Mouse (Mus musculus) erythroblast, adult 5-6 weeks (primary cell): ENCODE results near the gene Ssr1. TPM values are rescaled to one million over a fixed set of nuclear protein-coding genes. Genes with fewer than 3 reads are reported as not detected.

ENCODE experiments used
- ATAC-seq: replicated peaks from 2 replicates; pipeline ENCODE4 v1.8.0; 2016; ENCODE audit warnings: moderate number of reproducible peaks, mild to moderate bottlenecking, moderate TSS enrichment, inconsistent platforms; ENCODE audit not compliant: poor library complexity, low FRiP score, severe bottlenecking
- total RNA-seq, 2 experiments: library from RNA; stranded (forward) in 1 of 2; stranded (reverse) in 1 of 2; fragments of 150-400 nt in 1 of 2; fragments of 200-764, 138-1000 nt in 1 of 2; gene quantifications; 2 replicates each; pipeline versions ENCODE4 v1.2.3 to v1.2.4; 2015 to 2017; ENCODE audit warnings: low replicate concordance in 2 of 2

Ssr1 gene
- total RNA-seq, 2 experiments from 2014 or later = 44.4 to 46.7 TPM

DNA sequence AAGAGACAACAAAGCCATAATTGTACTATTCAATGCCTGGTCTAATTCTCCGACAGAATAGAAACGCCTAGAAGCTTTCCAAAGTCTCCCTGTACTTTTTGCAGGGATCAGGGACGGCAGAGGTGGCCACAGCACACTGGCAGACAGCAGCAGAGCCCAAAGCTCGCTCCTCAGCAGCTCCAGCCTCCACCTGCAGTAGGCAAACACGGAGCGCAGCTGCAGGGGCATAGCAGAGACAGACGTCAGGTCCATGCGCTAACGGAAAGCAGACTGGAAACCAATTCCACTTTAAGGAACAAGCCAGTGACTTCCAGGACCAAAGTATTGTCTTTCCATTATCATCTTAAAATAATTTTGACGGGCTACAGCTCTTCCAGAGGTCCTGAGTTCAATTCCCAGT is 7.9 kb downstream of the Ssr1 start:
- no peak for ATAC-seq

DNA sequence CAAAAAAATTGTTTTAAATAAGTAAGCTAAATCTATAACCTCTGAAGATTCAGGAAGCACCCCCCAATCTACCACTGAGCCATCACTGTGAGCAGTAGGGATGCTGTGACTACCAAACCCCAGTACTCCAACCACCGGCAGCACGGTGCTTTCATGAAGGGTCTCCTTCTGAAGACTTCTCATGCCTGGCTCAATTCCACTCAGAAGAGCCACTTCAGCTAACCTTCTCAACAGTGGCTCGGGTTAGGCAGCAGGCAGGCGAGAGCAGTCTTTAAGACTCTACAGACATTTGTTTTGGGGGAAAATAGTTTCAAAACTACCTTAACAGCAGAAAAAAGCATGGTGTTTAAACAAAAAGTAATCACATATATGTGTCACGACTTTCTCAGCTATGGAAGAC is 13.0 kb downstream of the Ssr1 start:
- ATAC-seq = no peak

GRCm38 (mm10) chr13:37980346-37980745 is 13.7 kb downstream of the Ssr1 start:
- ATAC-seq = no peak

DNA sequence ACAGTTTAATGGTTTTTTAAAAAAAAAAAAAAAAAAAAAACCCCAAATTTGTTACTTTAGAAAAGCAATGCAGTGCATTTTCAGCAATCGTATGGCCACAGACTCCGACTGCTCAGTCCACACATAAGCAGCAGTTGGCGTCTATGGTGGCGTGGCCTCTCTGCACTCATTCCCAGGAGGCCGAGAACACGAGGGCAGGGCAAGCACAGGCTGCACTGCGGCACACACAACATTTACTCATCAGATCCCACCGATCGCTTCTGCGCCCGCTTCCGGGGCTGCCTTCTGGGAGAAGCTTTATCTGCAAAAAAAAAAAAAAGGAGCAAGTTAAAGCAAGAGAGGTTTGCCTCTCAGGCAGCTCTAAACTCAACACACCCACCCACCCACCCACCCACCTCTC is 14.5 kb downstream of the Ssr1 start:
- ATAC-seq = no peak

- ATAC-seq = no peak
Measured at GRCm38 (mm10) chr13:37974731-37975130, 19.3 kb downstream of the Ssr1 start.

DNA sequence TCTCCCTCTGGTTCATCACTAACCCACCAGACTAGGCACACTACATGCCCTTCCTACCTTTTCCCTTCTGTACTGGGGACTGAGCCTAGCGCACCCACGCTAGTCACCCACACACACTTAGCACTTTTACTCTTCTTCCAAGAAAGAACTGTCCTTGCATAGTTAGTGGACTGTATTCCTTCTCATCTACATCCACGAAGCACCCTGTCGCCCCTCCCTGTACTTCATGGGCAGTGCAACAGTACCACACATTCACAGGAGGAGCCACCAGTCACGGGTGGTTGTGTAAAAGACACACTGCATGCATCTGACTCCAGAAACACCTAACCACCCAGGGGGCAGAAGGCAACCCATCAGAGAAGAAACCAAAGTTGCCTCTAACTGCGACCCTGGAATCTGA is 20.0 kb downstream of the Ssr1 start:
- no peak for ATAC-seq

DNA sequence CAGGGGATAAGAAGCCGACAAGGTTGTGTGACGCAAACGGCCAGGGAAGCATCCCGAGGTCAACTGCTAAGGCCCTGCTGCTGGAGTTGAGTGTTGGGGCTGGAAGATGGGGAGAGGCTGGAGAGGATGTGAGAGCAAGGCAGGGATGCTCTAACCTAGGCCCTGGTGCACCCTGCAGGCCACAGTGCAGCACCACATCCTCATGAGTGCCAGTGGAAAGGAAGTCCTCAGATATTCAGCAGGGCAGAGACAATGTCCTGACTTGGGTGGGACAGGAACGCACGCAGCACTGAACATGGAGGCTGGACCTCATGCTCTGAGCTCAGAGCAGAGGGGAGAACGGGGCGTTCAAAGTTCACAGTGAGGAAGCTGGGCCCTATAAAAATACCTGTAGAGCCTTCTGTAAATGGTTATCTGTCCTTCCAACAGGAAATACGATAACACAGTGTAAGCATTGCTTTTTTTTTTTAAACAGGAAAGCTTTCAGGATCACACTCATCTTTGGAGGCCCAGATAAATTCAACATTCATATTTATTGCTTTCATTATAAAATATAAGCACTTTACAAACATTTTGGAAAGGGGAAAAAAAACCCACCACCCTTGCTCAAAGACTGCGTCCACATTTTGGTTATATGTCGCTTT is 23.0 kb downstream of the Ssr1 start:
- no peak for ATAC-seq

DNA sequence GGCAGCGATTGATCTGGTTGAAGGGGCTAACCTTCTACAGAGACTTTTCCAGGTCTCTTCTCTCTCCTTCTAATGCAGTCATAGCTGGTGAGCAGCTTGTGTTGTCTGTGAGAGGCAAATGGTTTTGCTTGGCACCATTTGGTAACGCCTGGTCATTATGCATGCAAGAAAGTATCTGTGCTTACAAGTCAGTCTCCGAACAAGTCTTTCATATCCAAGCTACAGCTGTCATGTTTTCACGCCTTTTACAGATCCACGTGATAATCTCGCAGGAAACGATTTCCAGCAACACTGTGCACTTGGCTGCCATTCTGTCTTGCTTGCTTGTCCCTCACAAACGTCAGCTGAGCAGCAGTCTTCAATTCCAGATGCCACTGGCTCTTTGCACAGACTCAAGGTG is 24.0 kb downstream of the Ssr1 start:
- ATAC-seq = no peak

DNA sequence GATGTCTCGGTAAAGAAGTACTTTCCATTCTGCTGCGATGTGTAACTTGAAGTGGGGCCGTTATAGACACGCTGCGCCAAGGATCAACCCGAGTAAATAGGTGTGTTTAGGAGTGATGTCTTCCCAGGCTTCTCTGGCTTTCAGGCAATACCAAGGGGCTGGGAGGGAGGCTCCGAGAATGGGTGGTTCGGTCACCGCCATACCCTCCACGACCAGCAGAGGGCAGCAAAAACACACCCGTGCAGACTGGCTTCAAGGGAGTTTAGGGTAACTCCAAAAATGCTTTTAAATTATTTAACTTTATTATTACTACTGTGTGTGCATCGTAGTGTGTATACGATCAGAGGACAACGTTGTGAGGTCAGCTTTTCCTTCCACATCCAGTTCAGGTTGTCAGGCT is 24.7 kb downstream of the Ssr1 start:
- ATAC-seq = peak; percentile 79

DNA sequence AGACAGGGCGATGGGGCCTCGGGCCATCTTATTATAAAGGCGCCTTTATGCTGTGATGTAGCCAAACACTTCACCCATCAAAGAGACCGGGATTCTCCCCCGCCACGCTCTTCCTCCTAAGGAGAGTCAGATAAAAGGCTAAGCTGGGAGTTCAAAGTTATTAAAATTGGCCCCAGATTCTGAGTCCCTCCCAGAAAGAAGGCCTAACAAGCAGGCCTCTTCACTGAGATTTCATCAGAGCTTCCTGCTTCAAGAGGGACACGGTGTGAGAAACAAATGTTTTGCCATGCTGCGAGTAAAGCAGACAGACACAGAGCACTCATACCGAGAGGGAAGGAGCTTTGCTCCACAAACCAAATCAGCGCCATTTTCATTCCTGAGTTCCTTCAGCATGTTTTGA is 26.5 kb downstream of the Ssr1 start:
- no peak for ATAC-seq

DNA sequence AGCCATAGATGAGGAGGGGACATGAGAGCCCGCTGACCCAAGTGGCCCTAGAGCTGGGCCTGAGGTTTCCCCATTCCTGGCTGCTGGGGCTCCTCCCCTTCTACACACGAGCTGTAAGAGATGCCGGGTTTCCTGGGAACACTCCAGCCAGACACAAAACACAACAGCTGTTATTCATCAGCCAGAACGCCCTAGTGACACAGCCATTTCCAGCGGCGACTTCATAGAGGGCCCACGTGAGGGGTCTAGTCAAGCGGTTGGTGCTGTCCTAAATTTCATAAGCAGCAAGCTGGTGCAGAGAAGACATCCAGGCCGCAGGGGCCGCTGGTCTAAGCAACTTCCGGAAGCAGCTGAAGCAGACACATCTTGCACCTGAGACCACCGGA is 27.0 kb downstream of the Ssr1 start:
- no peak for ATAC-seq

DNA sequence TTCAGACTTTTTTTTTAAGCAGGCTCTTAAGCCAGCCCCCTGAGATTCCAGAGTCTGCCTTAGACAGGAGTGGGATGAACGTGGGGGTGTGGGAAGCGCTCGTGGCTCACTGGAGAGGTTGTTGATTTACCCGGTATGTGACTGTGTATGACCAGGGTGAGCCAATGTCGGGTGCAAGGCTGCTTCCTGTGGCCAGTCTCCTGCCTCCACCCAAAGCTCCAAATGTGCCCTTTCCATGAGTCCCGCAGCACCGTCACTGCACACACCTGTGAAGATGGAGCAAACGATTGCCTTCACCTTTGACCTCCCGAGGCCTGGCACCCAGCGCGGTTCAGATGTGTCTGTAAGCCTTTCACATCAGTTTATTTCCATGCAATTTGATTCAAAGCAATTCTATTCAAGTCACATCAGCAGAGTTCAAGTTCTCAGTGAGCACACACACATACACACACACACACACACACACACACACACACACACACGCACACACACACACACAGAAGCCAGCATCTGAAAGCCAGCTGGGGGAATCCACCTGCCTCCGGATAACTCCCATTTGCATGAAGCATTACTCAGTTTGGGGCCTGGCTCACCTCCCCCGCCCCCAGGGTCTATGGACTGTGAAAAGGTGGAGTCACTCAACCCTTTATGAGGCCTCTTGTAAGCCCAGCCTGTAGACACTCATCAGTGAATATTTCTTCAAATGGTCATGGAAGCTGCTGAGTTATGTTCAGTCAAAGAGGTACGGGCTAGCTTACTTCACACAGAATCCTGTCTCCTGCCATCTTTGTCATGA is 27.6 kb downstream of the Ssr1 start:
- no peak for ATAC-seq

GRCm38 (mm10) chr13:37965126-37965914 is 28.7 kb downstream of the Ssr1 start:
- ATAC-seq = peak; percentile 37; the same call in 1 of the 2 replicates

DNA sequence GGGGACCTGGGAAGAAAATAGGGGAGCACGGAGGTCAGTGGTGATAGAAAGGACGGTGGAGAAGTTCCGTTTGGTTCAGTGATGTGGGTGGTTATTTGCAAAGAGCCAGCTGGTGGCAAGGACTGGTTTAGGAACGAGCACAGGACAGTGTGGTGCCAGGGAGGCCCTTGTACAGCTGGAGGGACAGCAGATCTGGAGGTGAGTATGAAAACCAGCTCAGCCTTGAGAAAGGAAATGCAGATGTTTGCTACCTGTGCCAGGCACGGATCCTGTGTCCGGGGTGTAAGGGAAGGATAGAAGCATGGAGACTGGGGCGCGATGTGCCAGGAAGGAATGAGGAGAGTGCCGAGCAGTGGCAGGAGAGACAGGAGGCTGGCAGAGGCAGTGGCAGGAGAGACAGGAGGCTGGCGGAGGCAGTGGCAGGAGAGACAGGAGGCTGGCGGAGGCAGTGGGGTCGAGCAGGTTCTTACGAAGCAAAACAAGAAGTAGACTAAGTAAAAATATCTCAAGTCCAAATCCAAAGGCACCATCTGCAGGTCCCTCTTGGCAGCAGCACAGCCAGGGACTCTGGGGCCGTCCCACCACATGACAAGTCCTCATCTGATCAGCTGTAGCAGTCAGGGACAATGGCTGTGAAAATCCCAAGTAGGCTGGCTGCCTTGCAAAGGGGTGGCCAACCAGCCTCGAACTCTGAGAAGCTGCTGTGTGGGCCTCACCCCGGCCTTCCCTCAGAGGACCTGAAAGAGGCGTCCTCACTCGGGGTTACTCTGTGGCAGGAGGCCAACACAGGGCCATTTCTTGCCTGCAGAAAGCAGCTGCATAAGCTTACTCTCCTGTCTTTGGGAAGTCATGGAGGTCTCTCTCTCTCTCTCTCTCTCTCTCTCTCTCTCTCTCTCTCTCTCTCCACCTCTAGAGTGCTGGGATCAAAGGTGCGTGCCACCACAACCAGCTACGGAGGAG is 29.6 kb downstream of the Ssr1 start:
- ATAC-seq = peak; percentile 32; the same call in 1 of the 2 replicates

DNA sequence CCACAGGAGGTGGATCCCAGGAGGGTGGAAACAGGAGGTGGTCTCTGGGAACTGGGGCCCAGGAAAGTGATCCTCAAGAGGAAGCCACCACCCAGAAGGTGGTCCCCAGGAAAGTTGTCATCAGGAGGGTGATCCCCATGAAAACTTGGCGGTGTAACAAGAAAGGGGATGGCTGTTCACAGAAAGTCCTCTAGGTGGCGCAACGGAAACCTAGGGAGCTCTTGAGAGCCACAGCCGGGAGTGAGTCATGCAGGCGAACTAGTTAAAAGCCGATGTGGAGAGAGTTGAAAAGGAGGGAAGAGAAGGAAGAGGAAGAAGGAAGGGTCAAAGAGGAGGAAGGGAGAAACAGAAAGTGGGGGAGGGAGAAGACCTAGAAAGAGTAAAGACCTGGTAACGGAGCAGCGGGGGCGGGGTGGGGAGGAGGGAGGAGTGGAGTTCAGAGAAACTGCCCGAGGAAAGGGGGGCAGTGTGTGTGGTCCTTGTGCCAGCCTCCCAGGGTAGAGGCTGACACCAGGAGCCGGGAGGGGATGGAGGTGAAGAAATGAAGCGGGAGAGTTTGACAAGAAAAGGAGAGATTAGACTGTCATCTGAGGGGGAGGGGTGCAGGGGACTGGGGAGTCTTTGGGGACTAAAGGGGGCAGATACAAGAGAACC is 30.5 kb downstream of the Ssr1 start:
- peak; percentile 73; the same call in 1 of the 2 replicates for ATAC-seq

DNA sequence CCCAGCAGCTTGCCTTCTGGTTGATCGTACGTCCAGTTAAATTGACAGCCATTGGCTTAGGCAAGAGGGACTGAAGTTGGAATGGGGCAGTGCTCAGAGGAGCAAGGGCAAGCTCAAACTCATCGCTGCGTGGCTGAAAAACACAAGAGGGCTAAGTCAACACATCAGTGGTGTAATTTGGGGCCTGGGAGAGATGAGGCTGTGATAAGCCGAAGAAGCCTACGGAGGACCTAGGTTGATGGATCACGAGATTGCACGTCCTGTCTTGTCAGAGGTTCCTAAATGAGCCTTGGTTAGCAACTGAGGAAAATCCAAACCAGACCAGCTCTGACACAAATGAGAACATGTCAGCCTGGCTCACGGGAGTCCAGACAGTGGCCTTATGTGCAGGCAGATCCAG is 31.5 kb downstream of the Ssr1 start:
- no peak for ATAC-seq

DNA sequence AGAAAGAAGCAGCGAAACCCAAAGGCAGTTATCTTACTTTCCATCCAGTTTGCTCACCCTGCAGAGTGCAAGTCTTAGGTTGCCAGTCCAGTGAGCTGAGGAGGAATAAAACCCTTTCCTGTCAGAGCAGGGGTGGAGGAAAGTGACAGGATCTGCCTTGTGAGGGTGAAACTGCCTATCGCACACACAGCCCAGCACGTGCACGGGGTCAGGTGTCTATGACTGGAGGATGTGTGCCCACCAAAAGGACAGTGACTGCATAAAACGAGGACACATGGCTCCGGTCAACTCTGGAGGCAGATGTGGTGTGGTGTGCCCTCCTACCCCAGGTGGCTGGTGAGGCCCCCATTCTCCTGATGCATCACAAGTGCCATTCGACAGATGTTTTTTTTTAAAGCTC is 34.1 kb downstream of the Ssr1 start:
- ATAC-seq = no peak

- no peak for ATAC-seq
Measured at GRCm38 (mm10) chr13:37959239-37959907, 34.6 kb downstream of the Ssr1 start.
